Mouse (Mus musculus) embryonic facial prominence, embryonic 14.5 days (tissue): ENCODE measurements at regions not wholly inside any gene's neighbourhood (a gene's known extent, or its start where the extent isn't known, plus 50 kb on each side); places are given as distances from the start of the nearest gene placed in this dataset.
A peak's percentile ranks its signal among the peaks of the same experiment; 100 is the strongest.

ENCODE experiments used
- ATAC-seq: fragments of 200-750 bp; cut with Nextera tagmentation; 2 replicates; pipeline ENCODE4 v1.8.0; 2017; ENCODE audit warnings: low read depth, moderate number of reproducible peaks, moderate TSS enrichment
- DNase-seq: peaks from one replicate; pipeline ENCODE4 v3.0.0-alpha.2; 2015; ENCODE audit warnings: low spot score
- H3K27ac ChIP-seq: fragments of 300-500 bp; sonication (generic); replicated peaks from 2 replicates; pipeline ENCODE4 v1.5.1; 2014; ENCODE audit warnings: low read depth, mild to moderate bottlenecking, low read length, moderate library complexity
- H3K27me3 ChIP-seq: fragments of 300-500 bp; sonication (generic); replicated peaks from 2 replicates; pipeline ENCODE4 v1.6.1; 2014; ENCODE audit warnings: low read length; ENCODE audit not compliant: control insufficient read depth, insufficient read depth
- H3K36me3 ChIP-seq: fragments of 300-500 bp; sonication (generic); 2 replicates; pipeline ENCODE4 v1.6.1; 2014; ENCODE audit warnings: low read length, mixed read lengths; ENCODE audit not compliant: control insufficient read depth, insufficient read depth
- H3K4me1 ChIP-seq: fragments of 300-500 bp; sonication (generic); 2 replicates; pipeline ENCODE4 v1.6.1; 2014; ENCODE audit warnings: antibody characterized with exemption, low read length; ENCODE audit not compliant: control insufficient read depth, insufficient read depth
- H3K4me2 ChIP-seq: fragments of 300-500 bp; sonication (generic); 2 replicates; pipeline ENCODE4 v1.6.1; 2014; ENCODE audit warnings: low read depth, mild to moderate bottlenecking, low read length, moderate library complexity, mixed read lengths
- H3K4me3 ChIP-seq: fragments of 300-500 bp; sonication (generic); 2 replicates; pipeline ENCODE4 v1.5.1; 2014; ENCODE audit warnings: low read depth, mild to moderate bottlenecking, low read length
- H3K9ac ChIP-seq: fragments of 300-500 bp; sonication (generic); 2 replicates; pipeline ENCODE4 v1.6.1; 2014; ENCODE audit warnings: low read depth, mild to moderate bottlenecking, low read length, moderate library complexity, mixed read lengths
- H3K9me3 ChIP-seq: fragments of 300-500 bp; sonication (generic); 2 replicates; pipeline ENCODE4 v1.6.1; 2016; ENCODE audit warnings: low read length; ENCODE audit not compliant: control insufficient read depth
- WGBS: fragments of 180-500 bp; shearing (Covaris S2); extraction: QIAGEN DNeasy Blood & Tissue Kit; methylation state at CpG from one replicate; pipeline ENCODE4 v1.1.7; 2014; 5-methylcytosine and 5-hydroxymethylcytosine counted together

DNA sequence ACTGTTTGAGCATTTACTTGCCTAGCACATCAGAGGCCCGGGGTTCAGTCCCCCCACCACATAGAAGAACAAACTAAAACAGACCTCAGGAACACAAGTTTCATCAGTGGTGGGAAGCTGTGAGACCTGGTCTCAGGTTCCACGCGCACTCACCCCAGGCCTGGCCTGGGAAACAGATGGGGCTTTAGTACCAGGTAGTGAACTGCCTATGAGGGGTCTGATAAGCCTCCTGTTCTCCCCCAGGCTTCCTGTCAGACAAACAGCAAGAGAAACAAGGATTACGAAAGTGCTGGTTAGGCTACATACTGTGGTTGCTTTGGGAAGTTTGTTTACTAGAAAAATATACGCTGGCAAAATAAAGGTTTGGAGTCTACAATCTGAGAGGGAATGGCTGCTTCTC is 83.7 kb upstream of the S1pr3 start:
- Histone ChIP-seq H3K9ac (no peak overlapping the region), H3K27me3 (no peaks in the 10 kb centered on the region), H3K36me3 (no peaks in the 10 kb centered on the region), H3K4me3 (no peak overlapping the region), H3K4me2 (no peak overlapping the region), H3K9me3 (no peaks in the 10 kb centered on the region), H3K27ac (peak overlapping the region; percentile 10; the same call in 1 of the 2 replicates), H3K4me1 (peaks cover 24% of the 10 kb centered on the region)
- no peak for DNase-seq
- WGBS = 64% methylated on average over 5 of the region's 5 CpGs
- ATAC-seq = no peak

DNA sequence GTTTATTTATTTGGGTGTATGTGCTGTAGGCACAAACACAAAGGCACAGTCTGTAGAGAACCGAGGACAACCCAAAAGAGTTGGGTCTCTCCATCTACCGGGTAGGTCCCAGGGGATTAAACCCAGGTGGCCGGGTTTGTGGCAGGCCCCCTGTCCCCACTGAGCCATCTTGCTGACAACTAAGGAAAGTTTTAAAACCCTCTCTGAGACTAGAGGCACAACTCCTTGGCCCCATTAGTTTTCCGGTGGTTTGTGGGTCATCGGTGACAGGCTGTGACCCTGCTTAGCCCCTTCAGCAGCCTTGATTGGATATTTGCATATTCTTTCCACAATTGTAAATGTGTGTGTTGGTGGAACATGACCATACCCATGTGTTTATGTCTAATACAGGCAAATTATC is 83.1 kb upstream of the S1pr3 start:
- no peak overlapping the region for H3K4me2 ChIP-seq
- peaks cover 24% of the 10 kb centered on the region for H3K4me1 ChIP-seq
- H3K36me3 ChIP-seq = no peaks in the 10 kb centered on the region
- 44% methylated on average over 5 of the region's 5 CpGs for WGBS
- H3K9ac ChIP-seq = no peak overlapping the region
- ATAC-seq (no peak), DNase-seq (no peak)
- H3K9me3 ChIP-seq = no peaks in the 10 kb centered on the region
- H3K27me3 ChIP-seq = no peaks in the 10 kb centered on the region
- no peak overlapping the region for H3K4me3 ChIP-seq
- H3K27ac ChIP-seq = peak overlapping the region; percentile 40; the same call in 1 of the 2 replicates

DNA sequence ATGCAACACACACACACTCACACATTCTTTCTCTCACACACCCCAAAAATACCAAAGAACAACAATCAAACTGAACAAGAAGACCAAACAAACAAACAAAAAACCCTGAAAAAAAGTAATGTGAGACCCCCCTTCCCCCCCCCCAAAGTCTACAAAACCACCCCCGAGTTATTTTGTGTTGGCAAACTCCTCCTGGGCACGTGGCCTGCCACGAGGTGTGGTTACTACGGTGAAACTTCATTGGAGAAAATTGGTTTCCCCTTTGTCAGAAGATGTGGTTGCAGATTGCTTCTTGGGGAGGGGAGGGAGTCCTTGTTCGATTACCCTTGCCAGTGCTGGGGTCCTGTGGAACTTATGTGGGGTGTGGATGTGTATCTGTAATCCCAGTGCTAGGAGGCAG is 82.3 kb upstream of the S1pr3 start:
- peaks cover 24% of the 10 kb centered on the region for H3K4me1 ChIP-seq
- no peak for DNase-seq
- WGBS = 46% methylated on average over 5 of the region's 5 CpGs
- no peaks in the 10 kb centered on the region for H3K36me3 ChIP-seq
- H3K4me3 ChIP-seq = no peak overlapping the region
- no peak overlapping the region for H3K4me2 ChIP-seq
- no peak for ATAC-seq
- H3K27ac ChIP-seq = no peak overlapping the region
- H3K9me3 ChIP-seq = no peaks in the 10 kb centered on the region
- H3K9ac ChIP-seq = no peak overlapping the region
- H3K27me3 ChIP-seq = no peaks in the 10 kb centered on the region

DNA sequence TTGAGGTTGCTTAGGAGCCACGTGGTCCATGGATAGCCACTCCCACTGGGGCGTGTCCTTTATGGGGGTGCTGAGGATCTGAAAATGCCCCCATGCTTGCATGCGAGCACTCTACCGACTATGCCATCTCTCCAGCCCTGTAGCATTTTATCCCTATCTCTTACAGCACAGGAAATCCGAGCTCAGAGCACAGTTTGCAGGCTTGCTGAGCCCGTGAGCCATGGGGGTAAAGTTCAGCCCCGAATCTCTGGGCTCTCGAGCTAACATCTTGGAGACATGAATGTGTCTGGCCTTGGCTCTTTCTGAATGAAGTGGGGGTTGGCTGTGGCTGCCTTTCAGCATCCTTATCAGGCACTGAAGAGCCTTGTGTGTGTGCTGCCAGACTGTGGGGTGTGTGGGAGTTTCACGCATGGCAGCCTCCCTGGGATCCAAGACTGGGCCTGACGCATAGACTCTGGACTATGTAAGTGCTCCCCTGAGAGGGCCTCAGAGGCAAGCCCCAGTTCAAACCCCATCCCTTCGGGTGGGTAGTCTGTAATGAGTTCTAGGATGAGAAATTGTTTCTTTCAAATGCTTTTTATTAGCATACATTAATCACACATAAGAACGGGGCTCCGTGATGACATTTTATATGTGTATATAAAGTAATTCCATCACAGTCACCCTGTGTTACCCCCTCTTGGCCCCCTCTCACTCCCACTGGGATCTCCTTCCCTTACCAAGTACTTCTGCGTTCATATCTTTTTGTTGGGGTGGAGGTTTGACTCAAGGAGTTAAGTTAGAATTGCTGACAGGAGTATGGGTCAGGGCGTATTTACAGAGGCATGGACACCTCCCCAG is 80.1 kb upstream of the S1pr3 start:
- Histone ChIP-seq H3K4me3 (no peak overlapping the region), H3K9me3 (no peaks in the 10 kb centered on the region), H3K4me1 (peaks cover 36% of the 10 kb centered on the region), H3K36me3 (no peaks in the 10 kb centered on the region), H3K9ac (no peak overlapping the region), H3K4me2 (no peak overlapping the region), H3K27me3 (no peaks in the 10 kb centered on the region), H3K27ac (peak overlapping the region; percentile 31)
- no peak for ATAC-seq
- peak; percentile 68 for DNase-seq
- WGBS = 35% methylated on average over 15 of the region's 15 CpGs

DNA sequence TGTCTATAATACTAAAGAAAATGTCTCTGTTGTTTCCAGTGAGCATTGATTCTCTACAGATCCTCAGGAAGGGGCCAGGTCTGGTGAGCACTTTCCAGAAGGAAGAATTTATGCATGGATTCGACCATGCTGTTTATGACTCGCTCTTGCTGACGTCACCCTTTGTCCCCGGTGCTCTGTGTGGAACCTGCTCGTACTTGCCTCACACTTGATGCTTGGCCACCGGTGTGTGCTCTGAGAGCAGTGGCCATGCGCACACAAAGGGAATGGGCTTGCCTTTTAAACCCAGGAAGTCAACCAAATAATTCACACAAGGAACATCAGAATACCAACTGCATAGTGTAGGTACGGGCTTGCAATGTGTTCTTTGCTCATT is 79.5 kb upstream of the S1pr3 start:
- no peak overlapping the region for H3K27ac ChIP-seq
- H3K36me3 ChIP-seq = no peaks in the 10 kb centered on the region
- H3K9me3 ChIP-seq = no peaks in the 10 kb centered on the region
- peaks cover 32% of the 10 kb centered on the region for H3K4me1 ChIP-seq
- 50% methylated on average over 8 of the region's 8 CpGs for WGBS
- no peak for DNase-seq
- no peak overlapping the region for H3K4me2 ChIP-seq
- H3K9ac ChIP-seq = no peak overlapping the region
- no peak for ATAC-seq
- no peaks in the 10 kb centered on the region for H3K27me3 ChIP-seq
- H3K4me3 ChIP-seq = no peak overlapping the region

DNA sequence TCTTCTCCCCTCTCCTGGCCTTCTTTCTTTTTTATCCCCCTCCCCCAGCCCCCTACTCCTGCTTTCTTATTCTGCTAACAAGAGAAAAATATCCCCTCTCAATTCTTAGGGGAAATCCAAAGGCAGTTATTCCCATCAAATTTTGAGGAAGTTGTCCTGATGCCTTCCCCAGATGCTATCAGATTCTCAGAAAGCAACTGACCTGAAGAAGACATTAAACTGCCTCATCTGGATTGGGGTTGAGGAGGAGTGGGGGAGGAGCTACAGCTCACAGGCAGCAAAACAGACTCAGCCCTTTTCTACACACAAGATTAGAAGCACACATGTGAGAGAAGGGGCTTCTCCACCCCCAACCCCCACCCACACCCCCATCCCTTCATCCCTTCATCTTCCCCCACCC is 78.7 kb upstream of the S1pr3 start:
- H3K9me3 ChIP-seq = no peaks in the 10 kb centered on the region
- H3K4me2 ChIP-seq = no peak overlapping the region
- H3K9ac ChIP-seq = no peak overlapping the region
- no peak for ATAC-seq
- H3K4me3 ChIP-seq = no peak overlapping the region
- peak overlapping the region; percentile 40; the same call in 1 of the 2 replicates for H3K27ac ChIP-seq
- DNase-seq = no peak
- H3K4me1 ChIP-seq = peaks cover 30% of the 10 kb centered on the region
- H3K36me3 ChIP-seq = no peaks in the 10 kb centered on the region
- H3K27me3 ChIP-seq = no peaks in the 10 kb centered on the region

DNA sequence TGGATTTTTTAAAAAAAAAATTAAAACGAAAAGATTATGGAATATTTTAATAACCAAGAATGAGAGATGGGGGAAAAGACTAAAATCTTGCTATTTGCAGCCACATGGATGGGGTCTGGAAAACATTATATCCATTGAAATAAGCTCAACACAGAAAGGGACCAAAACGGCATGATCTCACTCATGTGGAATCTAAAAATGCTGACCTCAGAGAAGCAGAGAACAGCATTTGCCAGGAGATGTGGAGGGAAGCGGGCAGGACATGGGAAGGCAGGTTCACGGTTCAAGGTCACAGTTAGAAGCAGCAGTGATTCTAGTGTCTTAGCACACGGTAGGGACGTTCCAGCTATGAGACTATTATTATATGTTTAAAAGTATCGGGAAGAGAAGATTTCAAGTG is 76.2 kb upstream of the S1pr3 start:
- WGBS = 41% methylated on average over 7 of the region's 7 CpGs
- H3K36me3 ChIP-seq = no peaks in the 10 kb centered on the region
- H3K9me3 ChIP-seq = no peaks in the 10 kb centered on the region
- H3K9ac ChIP-seq = no peak overlapping the region
- peak; percentile 54; the same call in 1 of the 2 replicates for ATAC-seq
- DNase-seq = peak; percentile 86
- no peak overlapping the region for H3K4me2 ChIP-seq
- H3K4me3 ChIP-seq = no peak overlapping the region
- no peaks in the 10 kb centered on the region for H3K27me3 ChIP-seq
- peak overlapping the region; percentile 77 for H3K27ac ChIP-seq
- peaks cover 29% of the 10 kb centered on the region for H3K4me1 ChIP-seq

DNA sequence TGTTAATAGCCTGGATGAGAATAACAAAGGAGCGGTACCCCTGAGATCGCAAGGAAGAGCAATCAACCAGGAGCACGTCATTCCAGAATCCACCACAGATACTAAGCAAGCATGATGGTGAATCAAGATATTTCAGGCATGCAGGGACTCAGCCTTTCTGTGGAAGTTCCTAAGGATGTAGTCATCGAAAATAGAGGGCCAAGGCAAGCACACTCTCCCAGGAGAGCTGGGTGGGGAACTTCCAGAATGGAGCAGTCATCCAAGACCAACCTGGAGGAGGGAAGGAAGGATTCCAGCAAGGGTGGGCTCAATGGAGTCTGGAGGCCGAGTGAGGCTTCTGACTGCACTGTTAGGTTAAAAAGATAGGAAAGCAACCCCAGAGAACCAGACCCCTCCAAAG is 75.0 kb upstream of the S1pr3 start:
- no peaks in the 10 kb centered on the region for H3K27me3 ChIP-seq
- no peaks in the 10 kb centered on the region for H3K9me3 ChIP-seq
- no peaks in the 10 kb centered on the region for H3K36me3 ChIP-seq
- 84% methylated on average over 5 of the region's 5 CpGs for WGBS
- H3K27ac ChIP-seq = no peak overlapping the region
- H3K9ac ChIP-seq = no peak overlapping the region
- DNase-seq = no peak
- H3K4me2 ChIP-seq = no peak overlapping the region
- no peak for ATAC-seq
- H3K4me3 ChIP-seq = no peak overlapping the region
- peaks cover 27% of the 10 kb centered on the region for H3K4me1 ChIP-seq

DNA sequence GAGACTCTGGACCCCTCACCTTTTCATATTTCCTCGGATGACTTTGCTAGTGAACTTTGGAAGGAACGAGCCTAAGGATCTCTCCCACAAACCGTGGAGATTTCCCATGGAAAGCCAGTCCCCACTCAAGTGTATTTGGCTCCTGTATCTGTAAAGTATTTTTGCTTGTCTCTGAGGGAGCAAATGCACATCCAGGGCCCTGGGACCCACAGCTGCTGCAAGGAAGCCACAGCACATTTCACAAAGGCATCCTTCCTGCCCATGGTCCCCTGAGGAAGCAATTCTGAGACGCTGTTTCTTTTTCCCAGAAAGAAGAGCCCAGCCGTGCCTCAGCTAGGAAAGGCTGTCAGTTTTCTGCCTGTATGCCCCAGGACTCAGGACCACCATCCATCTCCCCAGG is 71.7 kb upstream of the S1pr3 start:
- Histone ChIP-seq H3K27ac (peak overlapping the region; percentile 72), H3K9me3 (0 out of 2 replicates have a peak, but pooled peaks cover 4% of the 10 kb centered on the region), H3K27me3 (no peaks in the 10 kb centered on the region), H3K4me2 (no peak overlapping the region), H3K36me3 (no peaks in the 10 kb centered on the region), H3K9ac (no peak overlapping the region), H3K4me3 (no peak overlapping the region), H3K4me1 (peaks cover 22% of the 10 kb centered on the region; the same call in 1 of the 2 replicates)
- ATAC-seq (no peak), DNase-seq (no peak)
- WGBS = 46% methylated on average over 5 of the region's 5 CpGs
